Comparison of ENCODE assay signal across 19 mouse cellular contexts in the genomic region with DNA sequence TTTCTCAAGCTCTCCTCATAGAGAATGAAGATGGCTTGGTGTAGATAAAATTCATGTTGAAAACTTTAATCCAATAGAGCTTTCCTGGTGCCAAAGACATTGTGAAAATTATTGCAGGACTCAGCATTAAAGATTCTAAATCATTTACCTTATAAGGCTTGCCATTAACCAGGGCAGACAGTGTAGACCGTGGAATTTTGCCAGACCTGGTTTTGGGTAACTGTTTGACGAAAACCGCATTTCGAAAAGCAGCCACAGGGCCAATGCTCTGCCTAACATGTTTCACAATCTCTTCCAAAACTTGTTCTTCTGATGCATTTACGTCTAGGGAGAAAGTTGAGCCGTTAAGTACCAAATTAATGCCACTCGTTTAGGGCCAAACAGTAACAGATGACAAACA.
DNase-seq lines count a peak whose midpoint lies in the region; ATAC-seq and TF ChIP-seq lines count a peak whose summit lies in the region.
"Had no signal": no experiment of that assay in that cellular context is flagged by ENCODE, and none has a peak within 500 bp of the region (broad histone marks: within the 10 kb centered on the region; RNA-seq: fewer than 3 reads in every experiment).

No protein-coding gene starts in this region.

- no peak overlapping the region for H3K9ac ChIP-seq in kidney, embryonic 16.5 days (replicated peaks; ENCODE audit: low read length)
- H3K9ac ChIP-seq in liver, adult 2 months (ENCODE audit: low read depth, low read length): no peak overlapping the region
- no peak overlapping the region for H3K9ac ChIP-seq in liver, embryonic 12.5 days
- H3K9ac ChIP-seq: heart, embryonic 15.5 days; hindbrain, embryonic 15.5 days had no signal

- no peaks in the 10 kb centered on the region for H3K27me3 ChIP-seq in kidney, adult 2 months (replicated peaks; ENCODE audit: control insufficient read depth, insufficient read depth, low read length)
- H3K27me3 ChIP-seq in kidney, embryonic 16.5 days (ENCODE audit: insufficient read depth, low read length): no peaks in the 10 kb centered on the region
- H3K27me3 ChIP-seq in liver, adult 2 months (ENCODE audit: control insufficient read depth, insufficient read depth, low read length): no peaks in the 10 kb centered on the region
- H3K27me3 ChIP-seq in liver, embryonic 12.5 days (replicated peaks): no peaks in the 10 kb centered on the region
- H3K27me3 ChIP-seq: heart, embryonic 15.5 days; hindbrain, embryonic 15.5 days had no signal

- H3K36me3 ChIP-seq in kidney, adult 2 months (ENCODE audit: control insufficient read depth, insufficient read depth, low read length): no peaks in the 10 kb centered on the region
- H3K36me3 ChIP-seq in kidney, embryonic 16.5 days (ENCODE audit: insufficient read depth, low read length): no peaks in the 10 kb centered on the region
- H3K36me3 ChIP-seq in liver, adult 2 months (ENCODE audit: control insufficient read depth, insufficient read depth, low read length): no peaks in the 10 kb centered on the region
- H3K36me3 ChIP-seq in liver, embryonic 12.5 days: no peaks in the 10 kb centered on the region
- H3K36me3 ChIP-seq: embryonic facial prominence, embryonic 10.5 days; forebrain, embryonic 10.5 days; heart, embryonic 15.5 days; hindbrain, embryonic 10.5 days; hindbrain, embryonic 15.5 days had no signal

- 56% methylated on average over 7 of the region's 7 CpGs for WGBS in kidney, adult 2 months
- 81% methylated on average over 7 of the region's 7 CpGs for WGBS in kidney, embryonic 16.5 days
- 17% methylated on average over 7 of the region's 7 CpGs for WGBS in liver, adult 2 months
- 80% methylated on average over 7 of the region's 7 CpGs for WGBS in liver, embryonic 12.5 days (ENCODE audit: insufficient replicate concordance)

- H3K79me2 ChIP-seq in liver, adult 2 months (ENCODE audit: control insufficient read depth, insufficient read depth, low read length): no peaks in the 10 kb centered on the region

- TF ChIP-seq CTCF in kidney, adult 2 months (conservative IDR thresholded peaks at IDR 0.05; ENCODE audit: insufficient read depth, insufficient read length, low read depth, low read length): no peak
- TF ChIP-seq CTCF in liver, adult 2 months (IDR thresholded peaks at IDR 0.05; ENCODE audit: low read depth, low read length): no peak

- H3K4me3 ChIP-seq in kidney, adult 2 months (ENCODE audit: insufficient read depth, low read depth, low read length): no peak overlapping the region
- H3K4me3 ChIP-seq in kidney, embryonic 16.5 days (ENCODE audit: low read length): no peak overlapping the region
- no peak overlapping the region for H3K4me3 ChIP-seq in liver, adult 2 months (ENCODE audit: insufficient read depth, low read depth, low read length)
- H3K4me3 ChIP-seq in liver, embryonic 12.5 days: no peak overlapping the region
- H3K4me3 ChIP-seq: embryonic facial prominence, embryonic 10.5 days; forebrain, embryonic 10.5 days; heart, adult 2 months; heart, embryonic 15.5 days; hindbrain, embryonic 10.5 days; hindbrain, embryonic 15.5 days had no signal

- TF ChIP-seq POLR2A in kidney, adult 2 months (IDR thresholded peaks at IDR 0.05; ENCODE audit: low read depth, low read length): no peak
- no peak for TF ChIP-seq POLR2A in liver, adult 2 months (IDR thresholded peaks at IDR 0.05; ENCODE audit: extremely low read depth, insufficient read depth, low read length)

- H3K9me3 ChIP-seq in kidney, embryonic 16.5 days (ENCODE audit: low read length): no peaks in the 10 kb centered on the region
- no peaks in the 10 kb centered on the region for H3K9me3 ChIP-seq in liver, embryonic 12.5 days (replicated peaks)
- H3K9me3 ChIP-seq: embryonic facial prominence, embryonic 10.5 days; forebrain, embryonic 10.5 days; heart, embryonic 15.5 days; hindbrain, embryonic 10.5 days; hindbrain, embryonic 15.5 days had no signal

- DNase-seq in adrenal gland, postnatal 10 days: peak; percentile 10
- no peak for DNase-seq in adrenal gland, adult 8-10 months
- DNase-seq in kidney, adult 2 months: peak; percentile 81
- peak; percentile 95 for DNase-seq in liver, adult 2 months (ENCODE audit: extremely low read depth, low read depth, low spot score)
- peak; percentile 86 for DNase-seq in gonadal fat pad, adult 2 months (ENCODE audit: low read depth)
- DNase-seq in right cerebral cortex, postnatal 4 days: no peak
- DNase-seq: cerebellum, adult 18-20 months; cerebellum, postnatal 10 days; gastrocnemius, postnatal 36 days; heart, adult 2 months had no signal

- H3K27ac ChIP-seq in kidney, adult 2 months (ENCODE audit: insufficient read depth, low read depth, low read length): no peak overlapping the region
- H3K27ac ChIP-seq in kidney, embryonic 16.5 days (ENCODE audit: low read length): no peak overlapping the region
- H3K27ac ChIP-seq in liver, adult 2 months (replicated peaks; ENCODE audit: insufficient read depth, low read depth, low read length): no peak overlapping the region
- H3K27ac ChIP-seq in liver, embryonic 12.5 days: no peak overlapping the region
- H3K27ac ChIP-seq: embryonic facial prominence, embryonic 10.5 days; forebrain, embryonic 10.5 days; heart, adult 2 months; heart, embryonic 15.5 days; hindbrain, embryonic 10.5 days; hindbrain, embryonic 15.5 days had no signal

- no peak overlapping the region for H3K4me2 ChIP-seq in kidney, embryonic 16.5 days (replicated peaks; ENCODE audit: low read depth, low read length)
- H3K4me2 ChIP-seq in liver, embryonic 12.5 days: no peak overlapping the region
- H3K4me2 ChIP-seq: heart, embryonic 11.5 days; heart, embryonic 15.5 days; hindbrain, embryonic 15.5 days had no signal

- peaks cover 3% of the 10 kb centered on the region; the same call in 1 of the 2 replicates for H3K4me1 ChIP-seq in kidney, adult 2 months (ENCODE audit: control insufficient read depth, insufficient read depth, low read length)
- H3K4me1 ChIP-seq in kidney, embryonic 16.5 days (ENCODE audit: insufficient read depth, low read length): no peaks in the 10 kb centered on the region
- H3K4me1 ChIP-seq in liver, adult 2 months (ENCODE audit: control insufficient read depth, insufficient read depth, low read length): peaks cover 6% of the 10 kb centered on the region
- H3K4me1 ChIP-seq in liver, embryonic 12.5 days: no peaks in the 10 kb centered on the region
- H3K4me1 ChIP-seq: forebrain, embryonic 10.5 days; heart, embryonic 15.5 days had no signal

- no peak for ATAC-seq in kidney, embryonic 16.5 days (ENCODE audit: low FRiP score, low TSS enrichment)
- ATAC-seq in liver, embryonic 12.5 days: no peak
- ATAC-seq: forebrain, embryonic 14.5 days had no signal

Comparison
In these comparisons a context has a peak if more than half of its experiments do, and no peak if none do; other contexts are left out.
1. DNase-seq: peak in adrenal gland, postnatal 10 days (single experiment), kidney, adult 2 months (single experiment), liver, adult 2 months (single experiment) and gonadal fat pad, adult 2 months (single experiment); none in adrenal gland, adult 8-10 months (single experiment) and right cerebral cortex, postnatal 4 days (single experiment).